Comparison of ENCODE assay signal across 11 mouse cellular contexts in genomic region chr7:76971334-76971733, GRCm38 (mm10).
DNase-seq lines count a peak whose midpoint lies in the region; ATAC-seq and TF ChIP-seq lines count a peak whose summit lies in the region.
"Had no signal": no experiment of that assay in that cellular context is flagged by ENCODE, and none has a peak within 500 bp of the region (broad histone marks: within the 10 kb centered on the region; RNA-seq: fewer than 3 reads in every experiment).

No protein-coding gene starts in this region.

- H3K9me3 ChIP-seq in forebrain, embryonic 14.5 days (replicated peaks; ENCODE audit: control insufficient read depth, low read length): no peaks in the 10 kb centered on the region
- H3K9me3 ChIP-seq in forebrain, embryonic 15.5 days: no peaks in the 10 kb centered on the region
- H3K9me3 ChIP-seq in lung, postnatal 0 days (ENCODE audit: low read length): no peaks in the 10 kb centered on the region
- no peaks in the 10 kb centered on the region for H3K9me3 ChIP-seq in intestine, embryonic 15.5 days
- H3K9me3 ChIP-seq: embryonic facial prominence, embryonic 13.5 days; heart, embryonic 15.5 days; liver, embryonic 13.5 days had no signal

- H3K9ac ChIP-seq in forebrain, embryonic 14.5 days (ENCODE audit: low read length): no peak overlapping the region
- no peak overlapping the region for H3K9ac ChIP-seq in forebrain, embryonic 15.5 days (replicated peaks)
- no peak overlapping the region for H3K9ac ChIP-seq in lung, postnatal 0 days (replicated peaks; ENCODE audit: low read depth)
- H3K9ac ChIP-seq in intestine, embryonic 15.5 days: no peak overlapping the region
- H3K9ac ChIP-seq: embryonic facial prominence, embryonic 13.5 days; heart, embryonic 15.5 days; liver, embryonic 13.5 days had no signal

- H3K4me3 ChIP-seq in forebrain, embryonic 14.5 days (ENCODE audit: low read depth, low read length): no peak overlapping the region
- H3K4me3 ChIP-seq in forebrain, embryonic 15.5 days: no peak overlapping the region
- H3K4me3 ChIP-seq in lung, postnatal 0 days (ENCODE audit: low read depth, low read length): no peak overlapping the region
- no peak overlapping the region for H3K4me3 ChIP-seq in intestine, embryonic 15.5 days (replicated peaks)
- H3K4me3 ChIP-seq: embryonic facial prominence, embryonic 13.5 days; heart, embryonic 15.5 days; liver, embryonic 13.5 days had no signal

- ATAC-seq in forebrain, embryonic 14.5 days: no peak
- ATAC-seq in forebrain, embryonic 15.5 days (replicated peaks): no peak
- ATAC-seq in lung, postnatal 0 days: no peak
- no peak for ATAC-seq in CD4-positive, CD25-positive, alpha-beta regulatory T cell, adult 4 months
- no peak for ATAC-seq in intestine, embryonic 15.5 days

- no peaks in the 10 kb centered on the region for H3K27me3 ChIP-seq in forebrain, embryonic 14.5 days (replicated peaks; ENCODE audit: control insufficient read depth, insufficient read depth, low read length)
- H3K27me3 ChIP-seq in forebrain, embryonic 15.5 days: no peaks in the 10 kb centered on the region
- no peaks in the 10 kb centered on the region for H3K27me3 ChIP-seq in lung, postnatal 0 days (replicated peaks; ENCODE audit: insufficient read depth, low read length)
- H3K27me3 ChIP-seq in intestine, embryonic 15.5 days (replicated peaks): no peaks in the 10 kb centered on the region
- H3K27me3 ChIP-seq: embryonic facial prominence, embryonic 13.5 days; heart, embryonic 15.5 days; liver, embryonic 13.5 days had no signal

- no peaks in the 10 kb centered on the region for H3K36me3 ChIP-seq in forebrain, embryonic 14.5 days (ENCODE audit: control insufficient read depth, insufficient read depth, low read length)
- no peaks in the 10 kb centered on the region for H3K36me3 ChIP-seq in forebrain, embryonic 15.5 days
- no peaks in the 10 kb centered on the region for H3K36me3 ChIP-seq in lung, postnatal 0 days (ENCODE audit: insufficient read depth, low read length)
- no peaks in the 10 kb centered on the region for H3K36me3 ChIP-seq in intestine, embryonic 15.5 days
- H3K36me3 ChIP-seq: embryonic facial prominence, embryonic 13.5 days; heart, embryonic 15.5 days; liver, embryonic 13.5 days had no signal

- no peaks in the 10 kb centered on the region for H3K4me1 ChIP-seq in forebrain, embryonic 14.5 days (ENCODE audit: control insufficient read depth, insufficient read depth, low read length)
- H3K4me1 ChIP-seq in forebrain, embryonic 15.5 days: no peaks in the 10 kb centered on the region
- H3K4me1 ChIP-seq in lung, postnatal 0 days (ENCODE audit: insufficient read depth, low read depth, low read length): no peaks in the 10 kb centered on the region
- H3K4me1 ChIP-seq in intestine, embryonic 15.5 days (replicated peaks): no peaks in the 10 kb centered on the region
- H3K4me1 ChIP-seq: embryonic facial prominence, embryonic 13.5 days; heart, embryonic 15.5 days; liver, embryonic 13.5 days had no signal

- peak; percentile 19 for DNase-seq in forebrain, embryonic 14.5 days (ENCODE audit: low spot score)
- no peak for DNase-seq in lung, postnatal 0 days (ENCODE audit: low spot score)
- no peak for DNase-seq in lung, postnatal 4 days
- peak; percentile 7 for DNase-seq in c-Kit-positive CD71-negative TER-119-negative erythroid progenitor cells, embryonic 14.5 days (ENCODE audit: low read depth)
- DNase-seq in left cerebral cortex, postnatal 4 days: peak; percentile 25
- DNase-seq: liver, embryonic 13.5 days had no signal

- H3K27ac ChIP-seq in forebrain, embryonic 14.5 days (ENCODE audit: low read depth, low read length): no peak overlapping the region
- no peak overlapping the region for H3K27ac ChIP-seq in forebrain, embryonic 15.5 days (replicated peaks)
- H3K27ac ChIP-seq in lung, postnatal 0 days (ENCODE audit: low read length): no peak overlapping the region
- H3K27ac ChIP-seq in intestine, embryonic 15.5 days: no peak overlapping the region
- H3K27ac ChIP-seq: embryonic facial prominence, embryonic 13.5 days; heart, embryonic 15.5 days; liver, embryonic 13.5 days had no signal

- intact Hi-C loops in left cerebral cortex, postnatal 4 days (cut with DNase I): no loop called here

- no peak overlapping the region for H3K4me2 ChIP-seq in forebrain, embryonic 14.5 days (ENCODE audit: low read length)
- H3K4me2 ChIP-seq in forebrain, embryonic 15.5 days (replicated peaks): no peak overlapping the region
- no peak overlapping the region for H3K4me2 ChIP-seq in lung, postnatal 0 days (replicated peaks; ENCODE audit: low read depth, low read length)
- H3K4me2 ChIP-seq in intestine, embryonic 15.5 days (replicated peaks): no peak overlapping the region
- H3K4me2 ChIP-seq: embryonic facial prominence, embryonic 13.5 days; heart, embryonic 15.5 days; liver, embryonic 13.5 days had no signal

- 10% methylated on average over 3 of the region's 3 CpGs for WGBS in forebrain, embryonic 14.5 days
- 21% methylated on average over 3 of the region's 3 CpGs for whole genome bisulfite sequencing in forebrain, embryonic 15.5 days
- 7% methylated on average over 3 of the region's 3 CpGs for WGBS in lung, postnatal 0 days
- 15% methylated on average over 3 of the region's 3 CpGs for WGBS in intestine, embryonic 15.5 days

- TF ChIP-seq EP300 in lung, postnatal 0 days (IDR thresholded peaks at IDR 0.05): no peak

- TF ChIP-seq CTCF in lung, postnatal 0 days (IDR thresholded peaks at IDR 0.05): peak; percentile 49

Comparison
In these comparisons a context has a peak if more than half of its experiments do, and no peak if none do; other contexts are left out.
1. DNase-seq: peak in forebrain, embryonic 14.5 days (single experiment), c-Kit-positive CD71-negative TER-119-negative erythroid progenitor cells, embryonic 14.5 days (single experiment) and left cerebral cortex, postnatal 4 days (single experiment); none in lung, postnatal 0 days (single experiment) and lung, postnatal 4 days (0 of 2).